Mouse (Mus musculus) cerebellum, adult 9-10 months (tissue): Measurements from ENCODE around the gene Gm17304.
A peak's percentile ranks its signal among the peaks of the same experiment; 100 is the strongest.

Experiments used
- DNase-seq: peaks from one replicate; pipeline ENCODE4 v3.0.0; 2022

The Gm17304 gene

DNA sequence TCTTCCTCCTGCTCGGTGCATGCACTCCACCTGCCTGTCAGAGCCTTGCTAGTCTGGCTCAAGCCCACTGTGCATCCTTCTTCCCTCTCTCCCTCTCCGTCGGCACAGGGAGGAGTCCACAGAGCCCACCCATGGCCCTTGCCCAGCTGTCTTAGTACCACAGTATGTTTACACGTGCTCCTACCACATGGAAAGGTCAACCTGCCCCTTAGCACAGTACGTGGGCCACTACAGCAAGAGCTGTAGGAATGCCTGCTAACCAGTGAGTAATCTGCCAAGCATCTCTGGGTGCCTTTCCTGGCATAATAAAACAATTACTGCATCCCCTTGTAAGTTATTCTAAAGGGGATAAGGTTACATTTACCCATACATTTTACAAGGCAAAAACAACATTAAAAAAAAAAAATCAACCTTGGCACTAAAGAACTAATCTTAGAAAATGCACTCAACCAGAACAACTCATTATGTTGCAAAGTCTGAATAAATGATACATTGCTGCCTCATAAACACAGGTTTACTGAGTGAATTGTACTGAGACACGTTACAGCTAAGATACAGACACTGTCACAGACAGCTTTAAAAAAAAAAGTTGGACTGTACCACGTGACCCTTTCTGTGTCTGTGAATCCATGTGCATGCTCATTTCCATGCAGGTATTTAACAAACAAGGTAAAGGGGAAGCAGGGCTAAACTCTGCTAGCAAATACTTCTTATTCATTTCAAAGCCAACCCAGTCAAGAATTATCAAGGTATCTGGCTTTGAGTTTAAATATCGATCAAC, 19.7 kb downstream of the Gm17304 start:
- DNase-seq: no peak

DNA sequence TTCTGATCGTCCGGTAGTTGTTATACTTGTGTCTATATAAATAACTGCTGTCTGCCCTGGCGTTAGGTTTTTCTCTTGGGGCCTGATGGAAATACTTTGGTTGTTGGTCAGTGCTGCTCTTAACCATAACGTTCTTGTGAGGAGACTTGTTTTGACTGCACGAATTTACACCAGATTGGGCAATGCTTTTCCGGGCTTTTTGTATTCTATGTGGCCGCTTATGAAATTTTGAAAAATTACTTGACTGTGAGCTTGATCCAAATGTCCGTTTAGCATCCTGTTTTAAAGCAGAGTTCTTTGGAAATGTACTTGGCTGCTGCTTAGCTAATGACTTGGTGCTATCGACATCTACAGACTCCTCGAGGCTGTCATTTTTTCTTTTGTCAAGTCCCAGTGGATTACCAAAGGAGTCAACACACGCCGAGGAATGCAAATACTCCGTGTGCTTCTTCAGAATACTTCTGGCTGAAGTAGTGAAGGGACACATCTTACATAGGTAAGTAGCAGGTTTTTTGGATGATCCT, 27.6 kb downstream of the Gm17304 start:
- DNase-seq: no peak

DNA sequence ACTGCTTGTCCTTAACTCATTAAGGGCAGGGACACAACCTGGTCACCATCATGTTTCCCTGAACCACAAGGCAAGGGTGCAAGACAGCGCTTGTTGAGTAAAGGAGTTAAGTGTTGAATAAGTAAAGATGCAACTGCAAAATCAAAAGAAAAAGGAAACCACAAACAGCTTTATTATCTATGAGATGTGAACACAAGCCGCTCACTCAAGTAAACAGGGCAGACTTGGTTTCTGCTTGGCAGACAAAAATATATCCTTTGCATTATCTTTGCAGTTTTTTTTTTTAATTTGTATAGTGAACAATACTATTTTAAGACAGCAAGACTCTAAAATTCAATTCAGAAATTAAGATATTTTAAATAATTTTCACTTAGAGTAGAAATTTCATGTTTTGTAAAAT, 30.7 kb downstream of the Gm17304 start:
- DNase-seq: no peak

DNA sequence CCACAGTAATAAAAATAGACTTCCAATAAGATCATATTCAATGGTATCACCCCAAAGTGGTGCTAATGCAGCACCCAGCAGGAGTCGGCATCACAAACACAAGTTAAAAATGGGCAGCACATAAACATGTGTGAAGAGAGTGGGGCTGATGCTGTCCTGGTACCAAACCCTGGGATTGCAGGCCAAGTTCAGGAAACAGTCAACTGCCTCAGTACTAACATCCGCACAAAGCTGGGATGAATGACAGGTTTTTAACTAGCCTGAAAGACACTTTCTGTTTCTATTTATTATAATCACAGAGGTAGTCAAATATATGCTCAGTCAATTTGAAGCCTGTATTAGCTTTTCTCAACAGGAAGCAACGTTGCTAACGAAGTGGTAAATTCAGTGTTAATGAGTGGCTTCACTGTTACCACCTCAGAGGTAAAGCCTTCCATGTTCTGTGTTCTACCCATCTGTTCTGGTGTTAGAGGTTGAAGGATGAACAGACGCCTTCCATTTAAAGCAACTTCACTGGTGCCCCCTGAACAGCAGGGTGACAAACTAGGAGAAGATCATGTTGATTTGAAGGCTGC, 31.4 kb downstream of the Gm17304 start:
- DNase-seq: peak; percentile 36

DNA sequence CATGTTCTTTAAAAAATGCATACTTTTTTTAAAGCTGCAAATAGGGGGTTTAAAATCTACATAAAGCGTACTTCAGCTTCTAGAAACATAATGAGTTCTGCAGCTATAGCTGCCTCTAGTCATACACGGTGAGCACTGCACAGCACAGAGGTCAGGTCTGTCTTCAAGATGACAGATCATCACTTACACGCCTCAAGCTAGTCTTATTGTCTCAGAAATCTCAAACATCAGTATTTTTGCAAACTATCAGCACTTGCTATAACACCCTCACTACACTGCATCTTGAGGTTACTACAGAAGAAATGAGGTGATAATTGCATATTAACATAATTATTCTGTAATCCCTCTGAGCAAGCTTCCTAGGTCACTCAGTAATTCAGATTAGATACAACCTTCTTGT, 33.0 kb downstream of the Gm17304 start:
- DNase-seq: no peak

DNA sequence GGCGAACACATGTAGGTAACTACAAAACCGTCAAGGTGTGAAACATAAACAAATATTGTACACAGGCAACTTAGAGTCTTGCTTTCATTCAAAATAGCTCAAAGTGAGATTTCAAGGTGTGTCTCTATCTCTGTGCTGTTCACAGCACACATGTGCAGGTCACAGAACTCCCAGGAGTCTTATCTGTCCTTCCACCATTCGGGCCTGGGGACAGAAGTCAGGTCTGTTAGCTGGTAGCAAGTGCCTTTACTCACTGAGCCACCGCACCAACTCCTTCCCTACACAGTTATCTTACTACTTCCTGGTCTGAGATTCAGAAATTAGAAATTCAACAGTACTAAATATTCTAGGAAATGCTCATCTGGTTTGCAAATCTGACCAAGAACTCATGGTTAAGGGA, 34.5 kb downstream of the Gm17304 start:
- DNase-seq: no peak

DNA sequence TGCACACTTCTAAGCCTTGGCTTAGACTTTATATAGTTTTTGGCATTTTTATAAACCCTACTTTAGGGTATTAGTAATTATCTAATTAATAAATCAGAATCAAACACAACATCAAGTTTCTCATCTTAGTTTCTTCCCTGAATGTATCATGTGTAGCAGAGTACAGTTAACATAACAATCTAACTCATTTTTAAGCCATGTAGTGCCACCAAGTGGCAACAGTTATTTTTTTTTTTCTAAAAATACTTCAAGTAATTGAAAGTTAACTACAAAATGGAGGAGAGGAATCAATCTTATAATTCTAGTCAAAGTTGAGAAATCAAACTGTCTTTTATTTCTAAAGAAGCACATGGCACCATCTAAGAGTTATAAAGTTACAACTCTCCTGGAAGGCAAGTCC, 40.5 kb downstream of the Gm17304 start:
- peak; percentile 47 for DNase-seq

DNA sequence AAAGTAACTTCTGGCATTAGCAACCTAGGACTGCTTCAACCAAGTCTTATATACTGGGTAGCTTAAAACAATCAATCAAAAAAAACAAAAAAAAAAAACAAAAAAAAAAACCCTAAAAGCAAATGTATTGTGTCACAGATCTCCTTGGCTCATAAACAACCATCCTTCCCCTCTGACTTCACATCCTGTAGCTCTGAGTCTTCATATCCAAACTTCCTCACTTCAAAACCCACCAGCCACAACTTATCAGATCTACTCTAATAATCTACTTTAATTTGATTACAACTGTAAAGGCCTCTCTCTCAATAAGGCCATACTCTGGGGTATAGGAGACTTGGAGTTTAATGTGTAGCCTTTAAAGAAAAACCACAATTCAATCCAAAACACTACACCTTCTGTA, 41.1 kb downstream of the Gm17304 start:
- DNase-seq: no peak

- DNase-seq: no peak
These were observed 43.4 kb downstream of the Gm17304 start for GRCm38 (mm10) chr5:106652220-106652753.

DNA sequence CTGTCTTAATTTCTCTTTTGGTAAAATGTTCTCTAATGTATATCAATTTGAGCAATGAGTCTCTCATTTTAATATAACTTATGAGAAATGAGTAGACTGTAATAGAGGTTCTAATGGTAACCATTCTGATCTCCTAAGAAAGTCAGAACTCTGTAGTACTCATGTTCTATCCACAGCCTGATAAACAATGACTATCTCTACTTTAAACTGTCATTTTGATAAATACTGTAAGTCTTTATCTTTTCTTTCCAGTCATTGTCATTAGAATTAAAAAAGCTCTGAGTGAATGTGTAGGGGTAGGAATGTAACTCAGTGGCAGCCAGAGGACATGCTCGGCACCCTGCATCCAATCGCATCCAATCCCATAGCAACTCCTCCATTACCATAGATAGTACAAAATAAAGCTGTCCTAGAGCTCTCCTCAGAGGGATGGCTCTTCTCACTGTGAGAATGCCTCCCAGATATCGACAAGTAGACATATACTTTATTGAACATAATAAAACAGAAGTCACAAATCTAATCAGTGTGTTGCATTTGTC, 44.0 kb downstream of the Gm17304 start:
- DNase-seq: no peak
